Mouse (Mus musculus) CH12.LX (cell line): ENCODE measurements around the gene Samsn1. TPM values are rescaled to one million over a fixed set of nuclear protein-coding genes. Genes with fewer than 3 reads are reported as not detected.
A peak's percentile ranks its signal among the peaks of the same experiment; 100 is the strongest.
"Not testable (repeated sequence)": the region's sequence is repeated elsewhere in the genome, so short reads cannot be mapped to it uniquely, and the experiment has no call there.

ENCODE experiments used
- DNase-seq: peaks from one replicate; pipeline ENCODE4 v3.0.0-alpha.2; 2013; ENCODE audit errors: extremely low read depth
- H3K27ac ChIP-seq: 2 replicates; pipeline ENCODE4 v1.5.1; 2012; ENCODE audit warnings: low read depth, mild to moderate bottlenecking, control low read depth, moderate library complexity; ENCODE audit not compliant: insufficient read depth
- H3K27me3 ChIP-seq: replicated peaks from 2 replicates; pipeline ENCODE3; 2012; ENCODE audit warnings: inconsistent platforms
- H3K36me3 ChIP-seq, 2 experiments: replicated peaks in 1 of 2; 2 replicates each; pipeline versions ENCODE3 to v1.6.1; 2012; ENCODE audit warnings: inconsistent platforms in 1 of 2, low read length in 1 of 2, mild to moderate bottlenecking in 1 of 2, mixed read lengths in 1 of 2, moderate library complexity in 1 of 2; ENCODE audit not compliant: control insufficient read depth in 1 of 2, insufficient read depth in 1 of 2
- H3K4me1 ChIP-seq, 2 experiments: 2 replicates each; pipeline ENCODE4 v1.6.1; 2012; ENCODE audit warnings: inconsistent platforms in 1 of 2, moderate library complexity in 1 of 2; ENCODE audit not compliant: insufficient read depth in 2 of 2, control insufficient read depth in 1 of 2
- H3K4me2 ChIP-seq: 2 replicates; pipeline ENCODE4 v1.6.1; 2012; ENCODE audit warnings: low read depth, mild to moderate bottlenecking, control low read depth; ENCODE audit not compliant: poor library complexity, insufficient read depth, severe bottlenecking
- H3K4me3 ChIP-seq, 3 experiments: fragments of 150-350 bp in 1 of 3; sonication (generic) in 1 of 3; replicated peaks in 1 of 3; 2 replicates each; pipeline versions ENCODE3 to v1.5.1; 2011 to 2012; ENCODE audit warnings: low read depth in 2 of 3, low read length in 2 of 3, mild to moderate bottlenecking in 2 of 3, moderate library complexity in 2 of 3, control low read depth in 1 of 3, improper control_type of control experiment in 1 of 3, inconsistent platforms in 1 of 3, mixed read lengths in 1 of 3; ENCODE audit not compliant: poor library complexity in 1 of 3
- H3K79me2 ChIP-seq: replicated peaks from 2 replicates; pipeline ENCODE4 v1.6.1; 2012; ENCODE audit warnings: mild to moderate bottlenecking, moderate library complexity; ENCODE audit not compliant: control insufficient read depth, poor library complexity, insufficient read depth, severe bottlenecking; ENCODE audit errors: extremely low read depth
- H3K9ac ChIP-seq: 2 replicates; pipeline ENCODE4 v1.6.1; 2012; ENCODE audit warnings: low read depth, mild to moderate bottlenecking, control low read depth, moderate library complexity; ENCODE audit not compliant: insufficient read depth
- H3K9me3 ChIP-seq: replicated peaks from 2 replicates; pipeline ENCODE3; 2012; ENCODE audit warnings: low read length, inconsistent platforms, mixed read lengths
- CHD1 ChIP-seq: IDR thresholded peaks from 2 replicates; pipeline ENCODE4 v1.6.1; 2012; ENCODE audit warnings: low read depth, low read length, improper control_type of control experiment, inconsistent platforms
- CTCF ChIP-seq, 2 experiments: IDR thresholded peaks in 1 of 2; conservative IDR thresholded peaks in 1 of 2; 2 replicates each; pipeline ENCODE4 v1.5.1; 2011 to 2012; ENCODE audit warnings: low read depth in 2 of 2, low read length in 2 of 2, improper control_type of control experiment in 1 of 2, inconsistent platforms in 1 of 2, mild to moderate bottlenecking in 1 of 2, moderate library complexity in 1 of 2
- KAT2A ChIP-seq: IDR thresholded peaks from 2 replicates; pipeline ENCODE4 v1.6.1; 2012; ENCODE audit warnings: low read length, improper control_type of control experiment, inconsistent platforms; ENCODE audit not compliant: insufficient replicate concordance
- MAX ChIP-seq: IDR thresholded peaks from 2 replicates; pipeline ENCODE4 v1.6.1; 2011; ENCODE audit warnings: low read length, improper control_type of control experiment
- NELFE ChIP-seq: IDR thresholded peaks from 2 replicates; pipeline ENCODE4 v1.6.1; 2011; ENCODE audit warnings: low read depth, low read length, improper control_type of control experiment
- NRF1 ChIP-seq: IDR thresholded peaks from 2 replicates; pipeline ENCODE4 v1.6.1; 2014; ENCODE audit warnings: low read depth, mild to moderate bottlenecking, inconsistent platforms, low read length, improper control_type of control experiment, moderate library complexity
- PAX5 ChIP-seq: IDR thresholded peaks from 2 replicates; pipeline ENCODE4 v1.6.1; 2012; ENCODE audit warnings: low read length, inconsistent platforms, mixed read lengths
- POLR2A ChIP-seq: IDR thresholded peaks from 2 replicates; pipeline ENCODE4 v1.6.1; 2011; ENCODE audit warnings: low read depth, mild to moderate bottlenecking, improper control_type of control experiment, low read length
- POLR2AphosphoS2 ChIP-seq: IDR thresholded peaks from 2 replicates; pipeline ENCODE4 v1.6.1; 2011; ENCODE audit warnings: low read depth, low read length, improper control_type of control experiment
- SIN3A ChIP-seq: IDR thresholded peaks from 2 replicates; pipeline ENCODE4 v1.6.1; 2012; ENCODE audit warnings: low read length, improper control_type of control experiment, inconsistent platforms
- TBP ChIP-seq: conservative IDR thresholded peaks from 2 replicates; pipeline ENCODE4 v1.6.1; 2011; ENCODE audit warnings: low read depth, low read length, improper control_type of control experiment
- ZKSCAN1 ChIP-seq: IDR thresholded peaks from 2 replicates; pipeline ENCODE4 v1.6.1; 2012; ENCODE audit warnings: low read depth, inconsistent platforms, low read length, improper control_type of control experiment, borderline replicate concordance
- dilution Hi-C: fragments of 300-500 bp; cut with MboI; formaldehyde crosslinking; loops from 2 replicates; pipeline ENCODE4 v1.14.3; 2020; ENCODE audit warnings: low sequenced_read_pairs; ENCODE audit not compliant: extremely low pct_unique_long_range_greater_than_20kb, extremely low pct_ligation_motif_present
- in situ Hi-C: fragments of 300-500 bp; cut with MboI; formaldehyde crosslinking; loops from 3 replicates; pipeline ENCODE4 v1.14.3; 2019; ENCODE audit warnings: low sequenced_read_pairs, low pct_ligation_motif_present, low pct_unique_long_range_greater_than_20kb, mixed read lengths
- polyA plus RNA-seq: library from polyadenylated mRNA; unstranded; fragments of >175 nt; gene quantifications from 2 replicates; pipeline ENCODE4 v1.2.1, GENCODE M21; 2012; ENCODE audit warnings: low read depth; ENCODE audit not compliant: insufficient read length
- total RNA-seq, 2 experiments: library from RNA; depleted of rRNA; stranded (reverse); fragments of 300-350 nt in 1 of 2; fragments of >200 nt in 1 of 2; gene quantifications; 2 replicates each; pipeline ENCODE4 v1.2.3; 2012 to 2014

Gene Samsn1
- total and polyA plus RNA-seq, 3 experiments: 27.7 to 76.9 (median 29.6) TPM

GRCm38 (mm10) chr16:75831390-75831789, 190.7 kb downstream of the Samsn1 start:
- Histone ChIP-seq H3K27me3 (no peaks in the 10 kb centered on the region), H3K4me1 (peaks cover 0 to 2% of the 10 kb centered on the region in 2 experiments; a peak in 1 of 4 replicates), H3K79me2 (no peaks in the 10 kb centered on the region), H3K4me3 (no peak overlapping the region), H3K9ac (no peak overlapping the region), H3K27ac (no peak overlapping the region), H3K4me2 (no peak overlapping the region), H3K36me3 (no peaks in the 10 kb centered on the region), H3K9me3 (no peaks in the 10 kb centered on the region)
- dilution Hi-C loops (no loop called here), in situ Hi-C loops (no loop called here)
- TF ChIP-seq TBP (no peak), CHD1 (no peak), MAX (no peak), KAT2A (no peak), SIN3A (no peak), PAX5 (no peak)
- no peak for DNase-seq

- H3K27me3 ChIP-seq, H3K79me2 ChIP-seq, H3K4me2 ChIP-seq, H3K9me3 ChIP-seq, dilution Hi-C loops, H3K9ac ChIP-seq, H3K4me1 ChIP-seq, H3K27ac ChIP-seq, in situ Hi-C loops, H3K4me3 ChIP-seq, DNase-seq, H3K36me3 ChIP-seq: not testable (repeated sequence)
These were observed 195.1 kb downstream of the Samsn1 start for GRCm38 (mm10) chr16:75826949-75827348.

- dilution Hi-C loops: no loop called here
- Histone ChIP-seq H3K79me2 (no peaks in the 10 kb centered on the region), H3K27me3 (no peaks in the 10 kb centered on the region), H3K4me3 (no peak overlapping the region), H3K9me3 (no peaks in the 10 kb centered on the region), H3K4me2 (no peak overlapping the region; the same call in 1 of the 2 replicates), H3K27ac (no peak overlapping the region), H3K9ac (no peak overlapping the region), H3K4me1 (peaks cover 0 to 2% of the 10 kb centered on the region in 2 experiments; a peak in 1 of 4 replicates), H3K36me3 (no peaks in the 10 kb centered on the region)
- TF ChIP-seq NELFE (no peak), POLR2A (no peak), TBP (0 out of 2 replicates have a peak, but pooled peaks have one; percentile 38), ZKSCAN1 (no peak), CTCF (conservative IDR thresholded peaks at IDR 0.05 in 1 of 2, IDR thresholded peaks at IDR 0.05 in 1 of 2; ENCODE audit: low read depth in 2 of 2, low read length in 2 of 2) (no peak), NRF1 (no peak), POLR2AphosphoS2 (no peak)
- peak; percentile 53 for DNase-seq
- in situ Hi-C loops: no loop called here
These were observed 195.6 kb downstream of the Samsn1 start for GRCm38 (mm10) chr16:75826498-75826897.
